Mouse (Mus musculus): Measurements from ENCODE around the gene Syngr2. TPM values are rescaled to one million over a fixed set of nuclear protein-coding genes. Genes with fewer than 3 reads are reported as not detected.

Gene Syngr2
- polyA plus RNA-seq, 1 experiment from 2014 or later = 68.1 TPM

DNA sequence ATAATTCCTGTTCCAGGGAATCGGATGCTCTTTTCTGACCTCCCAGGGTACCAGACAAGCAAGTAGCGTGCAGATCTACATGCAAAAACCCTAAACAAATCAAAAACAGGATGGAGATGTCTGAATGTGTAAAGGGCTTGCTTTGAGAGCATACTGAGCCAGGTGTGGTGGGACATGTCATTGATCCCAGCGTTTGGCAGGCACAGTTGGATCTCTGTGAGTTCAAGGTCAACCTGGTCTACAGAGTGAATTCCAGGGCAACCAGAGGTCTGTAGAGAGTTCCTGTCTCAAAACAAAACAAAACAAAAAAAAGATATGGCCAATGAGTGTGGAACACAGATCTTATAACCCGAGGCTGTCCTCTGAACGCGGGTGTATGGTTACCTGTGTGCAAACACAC, 13.9 kb downstream of the Syngr2 start:
- no peak for DNase-seq (ENCODE audit: low spot score)
- 89% methylated on average over 6 of the region's 6 CpGs for WGBS
- H3K4me3 ChIP-seq = no peak overlapping the region
- no peaks in the 10 kb centered on the region for H3K27me3 ChIP-seq (ENCODE audit: insufficient read depth, poor library complexity, severe bottlenecking)
- peaks cover 62% of the 10 kb centered on the region for H3K4me1 ChIP-seq
- H3K27ac ChIP-seq = no peak overlapping the region
- no peaks in the 10 kb centered on the region for H3K9me3 ChIP-seq
- peaks cover 57% of the 10 kb centered on the region for H3K36me3 ChIP-seq

DNA sequence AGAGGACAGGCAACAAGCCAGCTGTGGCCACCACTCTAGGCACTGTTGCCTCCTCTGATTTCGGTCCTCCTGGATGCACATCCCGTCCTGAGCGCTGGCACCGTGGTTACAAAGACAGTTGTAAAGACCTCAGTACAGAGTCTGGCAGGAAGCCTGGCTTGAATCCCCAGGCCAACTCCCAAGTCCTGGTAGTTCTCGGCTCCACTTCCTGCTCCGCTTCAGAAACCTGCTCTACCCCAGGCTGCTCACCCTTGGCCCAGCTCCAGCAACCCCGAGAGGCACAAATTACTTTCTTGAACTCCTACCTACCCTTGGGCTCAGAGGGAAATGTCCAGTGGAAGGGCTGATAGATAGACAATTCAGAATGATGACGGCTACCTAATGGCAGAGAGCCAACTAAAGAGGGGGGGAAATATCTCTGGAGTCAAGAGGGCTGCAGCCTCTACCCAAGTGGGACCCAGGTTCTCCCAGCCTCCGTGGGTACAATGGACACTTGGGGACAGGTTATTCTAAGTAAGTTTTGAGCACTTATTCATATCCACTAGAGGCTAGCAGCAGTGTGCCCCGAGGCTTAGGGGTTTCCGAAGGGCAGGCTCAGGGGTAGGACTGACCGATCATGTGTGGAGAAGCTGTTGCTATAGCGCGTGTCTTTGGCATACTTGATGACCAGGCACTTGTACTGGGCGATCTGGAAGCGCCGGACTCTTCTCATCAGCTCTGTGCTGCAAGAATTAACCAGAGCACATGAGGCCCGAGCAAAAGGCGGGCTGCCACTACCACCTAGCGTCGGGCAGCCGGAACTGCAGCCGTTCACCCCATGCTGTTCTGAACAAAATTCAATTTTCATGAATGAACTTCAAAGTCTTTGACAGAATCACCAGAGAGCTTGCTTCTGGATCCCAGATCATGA, 14.8 kb downstream of the Syngr2 start:
- Histone ChIP-seq H3K27ac (peak overlapping the region; percentile 93), H3K4me1 (peaks cover 62% of the 10 kb centered on the region), H3K9me3 (no peaks in the 10 kb centered on the region), H3K36me3 (peaks cover 48% of the 10 kb centered on the region), H3K4me3 (peak overlapping the region; percentile 76), H3K27me3 (ENCODE audit: insufficient read depth, poor library complexity, severe bottlenecking) (no peaks in the 10 kb centered on the region)
- 23% methylated on average over 23 of the region's 23 CpGs for WGBS
- peak; percentile 91 for DNase-seq (ENCODE audit: low spot score)

DNA sequence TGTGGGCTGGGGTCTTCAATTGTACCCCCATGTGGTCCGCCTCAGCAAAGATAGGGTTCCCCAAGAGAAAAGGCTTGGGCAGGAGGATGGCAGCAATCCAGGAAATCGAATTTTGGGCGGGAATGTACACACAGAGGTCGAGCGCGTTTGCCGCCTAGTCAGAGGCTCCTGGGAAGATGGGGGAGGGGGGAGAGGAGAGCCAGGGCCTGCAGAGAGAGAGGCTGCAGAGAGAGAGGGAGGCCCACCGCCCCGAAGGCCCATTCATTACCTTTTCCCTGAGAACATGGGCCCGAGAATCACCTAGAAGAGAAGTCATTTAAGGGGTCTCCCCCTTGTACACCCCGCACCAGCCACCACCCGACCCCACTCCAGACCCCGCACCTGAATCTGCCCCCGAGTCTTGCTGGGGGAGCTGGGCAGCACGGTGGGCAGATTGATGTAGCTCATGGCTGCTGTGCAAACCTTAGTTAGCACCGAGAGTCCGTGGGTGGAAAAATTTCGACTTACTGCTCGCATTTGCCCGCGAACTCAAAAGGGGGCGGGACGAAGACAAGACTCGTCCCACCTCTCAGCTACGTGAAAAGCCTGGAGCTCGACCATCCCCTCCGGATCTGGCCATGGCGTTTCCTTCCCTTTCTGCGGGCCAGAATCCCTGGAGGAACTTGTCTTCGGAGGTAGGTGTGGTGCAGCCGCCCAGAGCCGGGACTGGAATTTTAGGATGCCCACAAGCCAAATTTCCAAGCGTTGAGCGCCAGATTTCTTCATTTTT, 16.0 kb downstream of the Syngr2 start, which contains the start of the genes Afmid and Tk1:
Gene Afmid (plus strand): TSS at position 592 of the 769 bp plus-strand sequence.
Gene Tk1 (minus strand): TSS at position 760 of the 769 bp plus-strand sequence.
- H3K9me3 ChIP-seq = no peaks in the 10 kb centered on the region
- H3K27me3 ChIP-seq (ENCODE audit: insufficient read depth, poor library complexity, severe bottlenecking) = no peaks in the 10 kb centered on the region
- WGBS = under 1% methylated on average over 34 of the region's 34 CpGs
- H3K36me3 ChIP-seq = peaks cover 36% of the 10 kb centered on the region
- H3K4me1 ChIP-seq = peaks cover 69% of the 10 kb centered on the region
- H3K4me3 ChIP-seq = peak within 1 kb of the TSS; percentile 76
- DNase-seq (ENCODE audit: low spot score) = peak; percentile 94
- H3K27ac ChIP-seq = peak within 1 kb of the TSS; percentile 93

DNA sequence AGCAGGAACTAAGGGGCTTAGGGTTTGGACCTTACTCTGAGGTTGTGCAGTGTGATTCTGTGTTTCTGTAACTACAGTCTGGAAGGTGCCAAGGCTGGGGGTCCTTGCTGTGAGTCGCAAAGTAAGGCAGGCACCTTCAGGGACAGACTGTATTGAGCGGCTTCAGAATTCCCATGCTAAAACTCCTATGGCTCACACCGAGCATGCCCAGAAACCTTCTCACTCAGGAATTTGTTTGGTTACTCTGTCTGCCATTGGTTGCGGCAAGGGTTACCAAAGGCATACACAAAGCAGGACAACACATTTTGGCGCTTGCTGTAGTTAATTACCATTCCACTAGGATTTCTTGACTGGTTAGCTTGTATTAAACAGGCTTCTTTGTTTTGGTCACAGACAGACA, 16.7 kb downstream of the Syngr2 start:
- peaks cover 75% of the 10 kb centered on the region for H3K4me1 ChIP-seq
- no peak for DNase-seq (ENCODE audit: low spot score)
- peak overlapping the region; percentile 76 for H3K4me3 ChIP-seq
- H3K27ac ChIP-seq = peak overlapping the region; percentile 93
- 14% methylated on average over 5 of the region's 5 CpGs for whole genome bisulfite sequencing
- H3K9me3 ChIP-seq = no peaks in the 10 kb centered on the region
- peaks cover 29% of the 10 kb centered on the region for H3K36me3 ChIP-seq
- no peaks in the 10 kb centered on the region for H3K27me3 ChIP-seq (ENCODE audit: insufficient read depth, poor library complexity, severe bottlenecking)

DNA sequence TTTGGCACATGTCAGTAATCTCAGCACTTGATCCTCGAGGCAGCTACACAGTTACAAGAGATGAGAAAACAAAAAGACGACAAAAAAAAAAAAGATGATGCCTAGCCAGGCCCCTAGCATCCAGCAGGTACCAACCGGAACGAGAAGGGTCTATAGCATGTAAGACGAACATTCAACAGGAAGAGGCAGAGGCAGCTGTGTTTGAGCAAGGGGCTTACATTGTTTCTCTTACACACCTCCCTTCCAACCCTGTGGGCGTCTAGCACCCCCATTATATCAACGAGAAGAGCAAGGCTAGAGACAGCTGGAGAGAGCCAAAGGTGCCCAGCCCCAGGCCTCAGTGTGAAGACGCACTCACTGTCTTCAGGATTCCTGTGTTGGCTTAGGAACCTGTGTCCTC, 17.4 kb downstream of the Syngr2 start:
- peaks cover 76% of the 10 kb centered on the region for H3K4me1 ChIP-seq
- no peak for DNase-seq (ENCODE audit: low spot score)
- H3K4me3 ChIP-seq = peak overlapping the region; percentile 76; the same call in 1 of the 2 replicates
- no peaks in the 10 kb centered on the region for H3K9me3 ChIP-seq
- peak overlapping the region; percentile 93 for H3K27ac ChIP-seq
- WGBS = 69% methylated on average over 8 of the region's 8 CpGs
- H3K36me3 ChIP-seq = peaks cover 22% of the 10 kb centered on the region
- H3K27me3 ChIP-seq (ENCODE audit: insufficient read depth, poor library complexity, severe bottlenecking) = no peaks in the 10 kb centered on the region

DNA sequence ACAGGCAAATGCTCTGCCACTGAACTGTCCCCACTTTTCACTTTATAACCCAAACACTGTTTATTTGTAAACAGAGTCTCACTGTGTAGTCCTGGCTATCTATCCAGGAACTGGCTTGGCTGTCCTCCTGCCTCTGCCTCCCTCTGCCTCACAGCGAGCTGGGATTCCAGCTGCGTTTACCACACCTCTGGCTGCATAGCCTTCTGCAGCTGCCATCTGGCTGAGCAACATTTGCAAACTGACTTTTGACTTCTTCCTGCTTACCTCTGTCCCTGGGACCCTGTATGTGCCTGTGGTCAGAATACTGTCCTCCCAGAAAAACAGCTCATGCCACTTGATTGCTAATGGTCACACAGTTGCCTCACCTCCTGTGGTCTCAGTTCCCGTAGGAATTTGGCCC, 17.9 kb downstream of the Syngr2 start:
- WGBS = 48% methylated on average over 3 of the region's 3 CpGs
- Histone ChIP-seq H3K27me3 (ENCODE audit: insufficient read depth, poor library complexity, severe bottlenecking) (no peaks in the 10 kb centered on the region), H3K36me3 (peaks cover 17% of the 10 kb centered on the region), H3K27ac (peak overlapping the region; percentile 90), H3K4me1 (peaks cover 80% of the 10 kb centered on the region), H3K4me3 (0 out of 2 replicates have a peak overlapping the region, but pooled peaks have one; percentile 17), H3K9me3 (no peaks in the 10 kb centered on the region)
- no peak for DNase-seq (ENCODE audit: low spot score)

DNA sequence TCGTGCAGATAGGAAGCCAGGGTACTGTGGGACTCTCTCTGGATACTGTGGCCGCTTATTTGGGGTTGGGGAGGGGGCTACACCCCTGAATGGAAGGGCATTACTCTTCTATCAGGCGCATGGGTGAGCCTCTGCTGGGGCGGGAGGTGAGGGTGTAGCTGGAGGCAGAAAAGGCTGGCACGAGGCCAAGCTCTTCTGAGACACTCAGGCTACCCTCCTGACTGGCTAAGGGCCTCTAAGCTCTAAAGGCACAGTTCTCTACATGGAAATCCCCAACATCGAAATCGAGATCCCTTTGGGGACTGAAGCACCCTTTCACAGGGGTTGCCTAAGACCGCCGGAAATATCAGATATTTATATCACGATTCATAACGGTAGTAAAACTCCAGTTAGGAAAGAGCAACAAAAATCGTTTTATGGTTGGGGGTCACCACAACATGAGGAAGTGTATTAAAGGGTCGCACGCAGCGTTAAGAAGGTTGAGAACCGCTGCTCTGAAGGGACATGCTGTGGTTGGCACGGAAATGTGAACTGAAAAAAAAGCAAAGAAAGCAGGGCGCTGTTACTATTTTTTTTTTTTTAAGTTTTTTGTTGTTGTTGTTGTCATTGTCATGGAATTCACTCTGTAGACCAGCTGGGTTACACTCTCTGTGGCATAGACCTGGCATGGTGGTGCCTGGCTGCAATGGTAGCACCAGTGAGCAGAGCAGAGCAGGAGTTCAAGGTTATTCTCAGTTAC, 18.9 kb downstream of the Syngr2 start:
- WGBS = 65% methylated on average over 18 of the region's 18 CpGs
- H3K4me3 ChIP-seq = peak overlapping the region; percentile 20
- H3K9me3 ChIP-seq = no peaks in the 10 kb centered on the region
- H3K36me3 ChIP-seq = peaks cover 8% of the 10 kb centered on the region
- H3K27ac ChIP-seq = peak overlapping the region; percentile 90
- H3K27me3 ChIP-seq (ENCODE audit: insufficient read depth, poor library complexity, severe bottlenecking) = no peaks in the 10 kb centered on the region
- DNase-seq (ENCODE audit: low spot score) = no peak
- peaks cover 79% of the 10 kb centered on the region for H3K4me1 ChIP-seq

DNA sequence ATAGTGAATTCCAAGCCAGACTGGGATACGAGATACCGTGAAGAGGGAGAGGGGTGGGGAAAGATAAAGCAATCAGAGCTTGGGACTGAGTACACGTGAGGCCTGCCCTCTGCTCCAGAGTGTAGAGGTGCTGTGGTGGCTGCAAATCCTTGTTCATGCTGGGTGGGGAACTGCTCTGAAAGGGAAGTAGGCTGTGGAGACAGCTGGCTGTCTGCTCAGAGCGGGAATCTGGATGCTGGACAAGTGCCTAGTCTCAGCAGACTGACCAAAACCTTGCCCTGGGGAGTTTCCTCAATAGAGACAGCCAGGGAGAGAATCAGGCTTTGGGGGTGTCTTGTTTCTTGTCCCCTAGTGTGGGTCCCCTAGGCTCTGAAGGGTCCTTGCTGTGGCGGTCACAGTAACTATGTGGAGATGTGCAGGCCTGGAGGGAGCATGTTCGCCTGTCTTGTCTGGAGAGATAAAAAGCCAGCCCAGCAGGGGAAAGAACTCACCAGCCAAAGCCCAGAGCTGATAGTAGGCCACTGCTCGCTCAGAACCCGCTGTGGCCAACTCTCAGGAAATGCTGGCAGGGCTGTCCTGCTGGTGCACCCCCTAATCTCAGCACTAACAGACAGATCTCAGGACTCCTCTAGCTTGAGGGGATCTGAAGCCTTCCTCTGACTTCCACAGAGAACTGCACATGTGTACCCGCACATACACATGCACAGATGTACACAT, 19.6 kb downstream of the Syngr2 start:
- DNase-seq (ENCODE audit: low spot score) = peak; percentile 89
- no peaks in the 10 kb centered on the region for H3K9me3 ChIP-seq
- H3K4me3 ChIP-seq = peak overlapping the region; percentile 20
- H3K27ac ChIP-seq = peak overlapping the region; percentile 90
- H3K4me1 ChIP-seq = peaks cover 77% of the 10 kb centered on the region
- 16% methylated on average over 9 of the region's 9 CpGs for WGBS
- H3K27me3 ChIP-seq (ENCODE audit: insufficient read depth, poor library complexity, severe bottlenecking) = no peaks in the 10 kb centered on the region
- H3K36me3 ChIP-seq = peaks cover under 1% of the 10 kb centered on the region

DNA sequence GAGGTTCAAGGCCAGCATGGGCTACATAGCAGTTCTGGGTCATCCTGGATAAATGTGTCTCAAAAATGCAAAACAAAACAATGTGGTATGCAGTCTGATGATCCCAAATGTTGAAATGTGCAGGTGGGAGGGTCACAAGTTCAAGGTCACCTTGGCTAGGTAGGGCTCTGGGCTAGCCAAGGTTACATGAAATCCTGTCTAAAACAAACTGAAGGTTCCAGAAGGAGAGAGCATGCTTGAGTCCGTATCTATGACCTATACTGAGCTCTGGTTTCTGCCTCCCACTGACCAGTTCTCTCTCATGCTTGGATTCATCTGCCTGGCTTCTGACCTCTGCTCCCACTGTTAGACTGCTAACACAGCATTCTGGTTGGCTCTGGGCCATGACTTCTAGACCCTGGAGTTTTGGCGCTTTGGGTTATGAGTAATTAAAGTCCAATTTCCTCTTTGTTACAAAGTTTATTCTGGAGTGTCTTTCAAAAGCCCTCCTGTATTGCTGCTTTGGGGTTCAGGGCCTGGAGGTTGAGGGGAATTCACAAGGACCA, 20.3 kb downstream of the Syngr2 start:
- DNase-seq (ENCODE audit: low spot score) = no peak
- Histone ChIP-seq H3K36me3 (no peaks in the 10 kb centered on the region), H3K9me3 (no peaks in the 10 kb centered on the region), H3K27me3 (ENCODE audit: insufficient read depth, poor library complexity, severe bottlenecking) (no peaks in the 10 kb centered on the region), H3K27ac (peak overlapping the region; percentile 90), H3K4me3 (no peak overlapping the region), H3K4me1 (peaks cover 70% of the 10 kb centered on the region)
- WGBS = 69% methylated on average over 2 of the region's 2 CpGs

DNA sequence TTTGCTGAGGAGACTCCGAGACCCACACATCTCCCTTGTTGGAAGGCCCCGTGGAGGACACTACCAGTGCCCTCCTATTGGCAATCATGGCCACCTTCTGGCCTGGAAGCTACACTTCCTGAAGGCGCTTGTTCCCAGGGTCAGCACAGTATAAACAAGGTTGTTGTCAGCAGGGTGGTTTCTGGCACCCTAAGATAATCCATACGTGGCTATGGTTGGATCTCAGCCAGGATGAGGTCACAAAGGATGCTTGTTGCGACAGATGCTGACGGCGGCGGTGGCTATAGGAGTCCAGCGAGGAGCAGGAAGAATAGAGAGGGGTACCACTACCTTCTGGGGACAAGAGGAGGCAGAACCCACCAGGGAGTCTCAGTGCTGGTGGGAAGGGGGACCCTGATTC, 20.9 kb downstream of the Syngr2 start:
- H3K4me3 ChIP-seq = no peak overlapping the region
- no peak for DNase-seq (ENCODE audit: low spot score)
- no peaks in the 10 kb centered on the region for H3K9me3 ChIP-seq
- H3K36me3 ChIP-seq = no peaks in the 10 kb centered on the region
- 66% methylated on average over 9 of the region's 9 CpGs for WGBS
- H3K27me3 ChIP-seq (ENCODE audit: insufficient read depth, poor library complexity, severe bottlenecking) = no peaks in the 10 kb centered on the region
- H3K27ac ChIP-seq = peak overlapping the region; percentile 90
- H3K4me1 ChIP-seq = peaks cover 65% of the 10 kb centered on the region

DNA sequence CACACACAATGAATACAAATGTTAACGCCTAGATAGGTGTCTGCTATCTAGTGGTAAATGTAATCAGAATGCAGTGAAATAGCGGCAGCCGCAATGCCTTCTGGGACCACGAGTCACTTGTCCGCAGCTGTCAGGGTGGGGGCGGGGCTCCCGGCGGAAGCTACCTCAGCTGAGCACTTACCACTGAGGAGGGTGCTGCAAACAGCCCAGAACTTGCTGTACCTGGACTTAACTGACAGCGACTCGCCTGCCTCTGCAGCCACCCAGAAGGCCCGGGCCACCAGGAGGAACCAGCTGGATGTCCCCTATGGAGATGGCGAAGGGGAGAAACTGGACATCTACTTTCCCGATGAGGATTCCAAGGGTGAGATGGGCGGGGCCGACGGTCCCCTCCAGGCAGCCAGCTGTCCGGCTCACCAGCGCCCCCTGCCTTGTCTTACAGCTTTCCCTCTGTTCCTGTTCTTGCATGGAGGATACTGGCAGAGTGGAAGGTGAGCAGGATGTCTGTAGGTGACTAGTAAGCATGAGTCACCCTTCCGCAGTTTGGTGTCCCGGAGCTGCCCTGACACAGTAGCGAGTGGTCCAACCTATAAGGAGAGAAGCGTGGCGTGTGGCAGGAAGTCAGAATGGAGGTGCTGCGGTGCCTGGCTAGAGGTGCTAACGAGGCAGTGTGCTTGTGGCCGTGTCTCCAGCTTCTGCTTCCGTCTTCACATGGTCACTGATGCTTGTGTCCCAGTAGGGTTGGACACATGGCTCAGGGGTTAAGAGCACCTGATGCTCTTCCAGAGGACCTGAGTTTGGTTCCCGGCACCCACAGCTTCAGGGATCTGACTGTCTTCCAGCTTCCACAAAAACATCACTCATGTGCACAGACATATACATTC, 22.9 kb downstream of the Syngr2 start:
- peak; percentile 94 for DNase-seq (ENCODE audit: low spot score)
- Histone ChIP-seq H3K36me3 (0 out of 2 replicates have a peak, but pooled peaks cover 2% of the 10 kb centered on the region), H3K27ac (peak overlapping the region; percentile 62), H3K9me3 (no peaks in the 10 kb centered on the region), H3K27me3 (ENCODE audit: insufficient read depth, poor library complexity, severe bottlenecking) (no peaks in the 10 kb centered on the region), H3K4me3 (peak overlapping the region; percentile 51), H3K4me1 (peaks cover 55% of the 10 kb centered on the region)
- WGBS = 19% methylated on average over 28 of the region's 28 CpGs

Measured in heart, embryonic 10.5 days (tissue).